ENCODE assay signal across 8 mouse cellular contexts in the genomic region with DNA sequence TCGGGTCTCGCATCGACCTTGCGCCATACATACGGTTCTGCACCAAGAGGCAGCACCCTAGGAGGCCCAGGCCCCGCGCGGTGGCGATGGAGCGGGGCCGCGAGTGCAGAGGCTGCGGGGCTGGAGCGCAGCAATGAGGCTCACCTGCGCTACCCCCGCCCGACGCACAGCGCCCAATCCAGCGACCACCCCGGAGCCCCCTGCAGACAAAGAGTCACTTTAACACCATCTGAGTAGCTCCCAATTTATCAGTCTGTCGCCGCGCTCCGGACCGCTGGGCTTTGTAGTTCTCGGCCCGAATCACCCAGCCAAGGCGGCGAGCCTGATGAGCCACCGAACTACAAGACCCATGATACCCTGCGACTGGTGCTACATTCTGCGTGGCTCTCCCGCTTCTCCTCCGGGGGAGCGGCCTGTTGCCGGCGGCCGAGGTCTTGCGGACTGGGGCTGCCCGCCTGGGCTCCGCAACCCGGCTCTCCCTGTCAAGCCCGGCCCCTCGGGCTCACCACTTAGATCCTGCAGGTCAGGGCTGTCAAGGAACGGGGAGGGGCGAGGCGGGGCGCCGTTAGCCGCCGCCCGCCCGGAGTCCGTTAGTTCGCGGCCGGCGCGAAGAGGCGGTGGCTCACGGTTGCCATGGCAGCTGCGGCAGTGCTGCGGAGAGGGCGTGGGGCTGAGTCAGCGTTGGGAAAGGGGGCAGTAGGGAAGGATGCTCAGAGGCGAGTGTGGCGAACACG. TPM values are rescaled to one million over a fixed set of nuclear protein-coding genes. Genes with fewer than 3 reads are reported as not detected.
DNase-seq lines count a peak whose midpoint lies in the region; ATAC-seq and TF ChIP-seq lines count a peak whose summit lies in the region.

No protein-coding gene starts in this region.

- peak overlapping the region; percentile 76 for H3K4me3 ChIP-seq in hindbrain, embryonic 11.5 days (ENCODE audit: low read depth, low read length)
- peak overlapping the region; percentile 90 for H3K4me3 ChIP-seq in lung, embryonic 16.5 days (ENCODE audit: low read length)
- peak overlapping the region; percentile 74 for H3K4me3 ChIP-seq in thymus, adult 2 months (ENCODE audit: control insufficient read depth, insufficient read depth, low read length)

- peak; percentile 49; the same call in 1 of the 2 replicates for TF ChIP-seq POLR2A in thymus, adult 2 months (IDR thresholded peaks at IDR 0.05; ENCODE audit: control insufficient read depth, extremely low read depth, insufficient read depth, low read length, poor library complexity)

- peak; percentile 47; the same call in 1 of the 2 replicates for TF ChIP-seq CTCF in thymus, adult 2 months (IDR thresholded peaks at IDR 0.05; ENCODE audit: borderline replicate concordance, control insufficient read depth, extremely low read depth, insufficient read depth, low read length, poor library complexity)

- DNase-seq in NIH3T3 (ENCODE audit: low read depth), result peak; percentile 97
- DNase-seq in cerebellum, adult 9-11 months, result peak; percentile 95
- DNase-seq in frontal cortex, adult 2 months (ENCODE audit: extremely low spot score in 1 of 2, low spot score in 1 of 2), result peak; percentile 94 to 95
- peak; percentile 96 for DNase-seq in hindbrain, embryonic 11.5 days (ENCODE audit: low spot score)
- DNase-seq in layer of hippocampus, adult 9-11 months, result peak; percentile 97
- DNase-seq in ovary, adult 18-20 months (ENCODE audit: low spot score), result peak; percentile 91
- peak; percentile 90 for DNase-seq in thymus, adult 2 months

- H3K9me3 ChIP-seq in hindbrain, embryonic 11.5 days (ENCODE audit: control insufficient read depth, low read length), result no peaks in the 10 kb centered on the region
- H3K9me3 ChIP-seq in lung, embryonic 16.5 days (ENCODE audit: control insufficient read depth, low read length), result no peaks in the 10 kb centered on the region

- peak; percentile 99 for ATAC-seq in hindbrain, embryonic 11.5 days (ENCODE audit: low FRiP score)
- peak; percentile 99 for ATAC-seq in lung, embryonic 16.5 days (ENCODE audit: low read depth)

- peak overlapping the region; percentile 67 for H3K4me2 ChIP-seq in hindbrain, embryonic 11.5 days (replicated peaks; ENCODE audit: low read depth, low read length)
- peak overlapping the region; percentile 79 for H3K4me2 ChIP-seq in lung, embryonic 16.5 days (ENCODE audit: low read depth, low read length)

- H3K27me3 ChIP-seq in hindbrain, embryonic 11.5 days (ENCODE audit: control insufficient read depth, insufficient read depth, low read length), result no peaks in the 10 kb centered on the region
- H3K27me3 ChIP-seq in lung, embryonic 16.5 days (ENCODE audit: control insufficient read depth, insufficient read depth, low read depth, low read length), result no peaks in the 10 kb centered on the region
- H3K27me3 ChIP-seq in thymus, adult 2 months (ENCODE audit: control insufficient read depth, insufficient read depth, low read length), result no peaks in the 10 kb centered on the region

- under 1% methylated on average over 68 of the region's 69 CpGs for whole genome bisulfite sequencing in hindbrain, embryonic 11.5 days
- under 1% methylated on average over 68 of the region's 69 CpGs for WGBS in lung, embryonic 16.5 days
- WGBS in thymus, adult 2 months, result under 1% methylated on average over 69 of the region's 69 CpGs

- no peaks in the 10 kb centered on the region for H3K36me3 ChIP-seq in hindbrain, embryonic 11.5 days (ENCODE audit: control insufficient read depth, insufficient read depth, low read length)
- peaks cover 4% of the 10 kb centered on the region; the same call in 1 of the 2 replicates for H3K36me3 ChIP-seq in lung, embryonic 16.5 days (ENCODE audit: control insufficient read depth, insufficient read depth, low read length)
- H3K36me3 ChIP-seq in thymus, adult 2 months (ENCODE audit: control insufficient read depth, insufficient read depth, low read length), result no peaks in the 10 kb centered on the region

- H3K4me1 ChIP-seq in hindbrain, embryonic 11.5 days (replicated peaks; ENCODE audit: control insufficient read depth, insufficient read depth, low read length), result peaks cover 2% of the 10 kb centered on the region; the same call in 1 of the 2 replicates
- H3K4me1 ChIP-seq in lung, embryonic 16.5 days (replicated peaks; ENCODE audit: control insufficient read depth, insufficient read depth, low read length), result peaks cover 12% of the 10 kb centered on the region
- H3K4me1 ChIP-seq in thymus, adult 2 months (replicated peaks; ENCODE audit: control insufficient read depth, insufficient read depth, low read length), result peaks cover 5% of the 10 kb centered on the region

- H3K27ac ChIP-seq in hindbrain, embryonic 11.5 days (ENCODE audit: low read depth, low read length), result peak overlapping the region; percentile 95
- peak overlapping the region; percentile 92 for H3K27ac ChIP-seq in lung, embryonic 16.5 days (ENCODE audit: low read length)
- H3K27ac ChIP-seq in thymus, adult 2 months (ENCODE audit: control insufficient read depth, insufficient read depth, low read length), result no peak overlapping the region

- H3K9ac ChIP-seq in hindbrain, embryonic 11.5 days (ENCODE audit: low read depth, low read length), result peak overlapping the region; percentile 82
- peak overlapping the region; percentile 90 for H3K9ac ChIP-seq in lung, embryonic 16.5 days (ENCODE audit: low read length)

RNA-seq across cellular contexts. Expression of a gene that starts 0.6 kb away (rescaled TPM):
- 38.1 and 38.2 TPM in 2 replicates for polyA plus RNA-seq in frontal cortex, adult 2 months (2012; rRNA removed)
- 32.1 and 37.0 TPM in 2 replicates for polyA plus RNA-seq in hindbrain, embryonic 11.5 days (2014; fragmentation: Nextera tagmentation; extraction: Ambion mirVana)
- polyA plus RNA-seq in lung, embryonic 16.5 days (2015; fragmentation: Nextera tagmentation; extraction: Ambion mirVana), result 11.0 and 11.7 TPM in 2 replicates
- polyA plus RNA-seq in thymus, adult 2 months (2012; rRNA removed), result 5.6 and 6.3 TPM in 2 replicates
